Mouse (Mus musculus) cerebellum, postnatal 25 days (tissue): ENCODE results near the gene Fgf6.

ENCODE experiments used
- DNase-seq, 2 experiments: peaks; one replicate each; pipeline ENCODE4 v3.0.0; 2021; ENCODE audit warnings: mixed read lengths in 2 of 2

The Fgf6 gene

GRCm38 (mm10) chr6:127014906-127015770, at the start of gene Fgf6:
Gene Fgf6 (plus strand): TSS chr6:127015586.
- DNase-seq: no peak

GRCm38 (mm10) chr6:126966241-126967026, 49.0 kb upstream of the Fgf6 start:
- no peak for DNase-seq

- DNase-seq: no peak
Measured at GRCm38 (mm10) chr6:126981539-126982234, 33.7 kb upstream of the Fgf6 start.

GRCm38 (mm10) chr6:126993676-126994075, 21.7 kb upstream of the Fgf6 start:
- no peak for DNase-seq

- DNase-seq: no peak
Measured at GRCm38 (mm10) chr6:126995494-126995893, 19.9 kb upstream of the Fgf6 start.

- DNase-seq: no peak
Measured at GRCm38 (mm10) chr6:126996399-126996798, 19.0 kb upstream of the Fgf6 start.

- DNase-seq: no peak
Measured at GRCm38 (mm10) chr6:127005646-127006045, 9.7 kb upstream of the Fgf6 start.

- DNase-seq: no peak
Measured at GRCm38 (mm10) chr6:127006551-127006950, 8.8 kb upstream of the Fgf6 start.

GRCm38 (mm10) chr6:127010021-127010420, 5.4 kb upstream of the Fgf6 start:
- no peak for DNase-seq

- DNase-seq: no peak
Measured at GRCm38 (mm10) chr6:127011947-127012535, 3.3 kb upstream of the Fgf6 start.

- no peak for DNase-seq
Measured at GRCm38 (mm10) chr6:127019254-127019653, 3.9 kb downstream of the Fgf6 start.

GRCm38 (mm10) chr6:127020431-127020830, 5.0 kb downstream of the Fgf6 start:
- no peak for DNase-seq

- no peak for DNase-seq
Measured at GRCm38 (mm10) chr6:127024836-127025235, 9.4 kb downstream of the Fgf6 start.

- no peak for DNase-seq
Measured at GRCm38 (mm10) chr6:127034760-127035159, 19.4 kb downstream of the Fgf6 start.

GRCm38 (mm10) chr6:127044909-127045308, 29.5 kb downstream of the Fgf6 start:
- DNase-seq: no peak

GRCm38 (mm10) chr6:127050847-127051246, 35.5 kb downstream of the Fgf6 start:
- DNase-seq: no peak

GRCm38 (mm10) chr6:127056990-127057588, 41.7 kb downstream of the Fgf6 start:
- no peak for DNase-seq

GRCm38 (mm10) chr6:127059975-127060374, 44.6 kb downstream of the Fgf6 start:
- DNase-seq: no peak

GRCm38 (mm10) chr6:127063915-127064314, 48.5 kb downstream of the Fgf6 start:
- DNase-seq: no peak

GRCm38 (mm10) chr6:127064815-127065214, 49.4 kb downstream of the Fgf6 start:
- DNase-seq: no peak

- DNase-seq: no peak
Measured at GRCm38 (mm10) chr6:127072817-127073216, 57.4 kb downstream of the Fgf6 start, which contains the start of gene Fgf23. Gene Fgf23 (plus strand): TSS chr6:127072902.
